Mouse (Mus musculus): ENCODE measurements at regions not wholly inside any gene's neighbourhood (a gene's known extent, or its start where the extent isn't known, plus 50 kb on each side); places are given as distances from the start of the nearest gene placed in this dataset.

- no peak for DNase-seq (ENCODE audit: low spot score in 2 of 2)
Measured at GRCm38 (mm10) chr5:69877100-69877499, 285.0 kb upstream of the Gnpda2 start.

GRCm38 (mm10) chr5:69863027-69863426, 270.9 kb upstream of the Gnpda2 start:
- DNase-seq (ENCODE audit: low spot score in 2 of 2): no peak

GRCm38 (mm10) chr5:69844809-69845208, 252.7 kb upstream of the Gnpda2 start:
- no peak for DNase-seq (ENCODE audit: low spot score in 2 of 2)

- DNase-seq (ENCODE audit: low spot score in 2 of 2): no peak
Measured at GRCm38 (mm10) chr5:69837947-69838710, 246.0 kb upstream of the Gnpda2 start.

GRCm38 (mm10) chr5:69836356-69836755, 244.2 kb upstream of the Gnpda2 start:
- DNase-seq (ENCODE audit: low spot score in 2 of 2): no peak

- no peak for DNase-seq (ENCODE audit: low spot score in 2 of 2)
Measured at GRCm38 (mm10) chr5:69835162-69835561, 243.0 kb upstream of the Gnpda2 start.

- no peak for DNase-seq (ENCODE audit: low spot score in 2 of 2)
Measured at GRCm38 (mm10) chr5:69817778-69818177, 225.6 kb upstream of the Gnpda2 start.

- DNase-seq (ENCODE audit: low spot score in 2 of 2): no peak
Measured at GRCm38 (mm10) chr5:69817035-69817434, 224.9 kb upstream of the Gnpda2 start.

- no peak for DNase-seq (ENCODE audit: low spot score in 2 of 2)
Measured at GRCm38 (mm10) chr5:69815356-69815755, 223.2 kb upstream of the Gnpda2 start.

GRCm38 (mm10) chr5:69802612-69803011, 210.5 kb upstream of the Gnpda2 start:
- DNase-seq (ENCODE audit: low spot score in 2 of 2): peak in 1 of 2 experiments; percentile 3

GRCm38 (mm10) chr5:69802101-69802500, 210.0 kb upstream of the Gnpda2 start:
- no peak for DNase-seq (ENCODE audit: low spot score in 2 of 2)

- no peak for DNase-seq (ENCODE audit: low spot score in 2 of 2)
Measured at GRCm38 (mm10) chr5:69795316-69795715, 203.2 kb upstream of the Gnpda2 start.

GRCm38 (mm10) chr5:69794641-69795040, 202.5 kb upstream of the Gnpda2 start:
- no peak for DNase-seq (ENCODE audit: low spot score in 2 of 2)

- DNase-seq (ENCODE audit: low spot score in 2 of 2): no peak
Measured at GRCm38 (mm10) chr5:69756769-69757485, 164.8 kb upstream of the Gnpda2 start.

- no peak for DNase-seq (ENCODE audit: low spot score in 2 of 2)
Measured at GRCm38 (mm10) chr5:69756360-69756759, 164.2 kb upstream of the Gnpda2 start.

- DNase-seq (ENCODE audit: low spot score in 2 of 2): no peak
Measured at GRCm38 (mm10) chr5:69740511-69740910, 148.4 kb upstream of the Gnpda2 start.

- DNase-seq (ENCODE audit: low spot score in 2 of 2): no peak
Measured at GRCm38 (mm10) chr5:69721351-69722006, 129.3 kb upstream of the Gnpda2 start.

- no peak for DNase-seq (ENCODE audit: low spot score in 2 of 2)
Measured at GRCm38 (mm10) chr5:69716087-69716486, 123.9 kb upstream of the Gnpda2 start.

- no peak for DNase-seq (ENCODE audit: low spot score in 2 of 2)
Measured at GRCm38 (mm10) chr5:69707099-69707498, 115.0 kb upstream of the Gnpda2 start.

GRCm38 (mm10) chr5:69705168-69705532, 113.0 kb upstream of the Gnpda2 start:
- no peak for DNase-seq (ENCODE audit: low spot score in 2 of 2)

GRCm38 (mm10) chr5:69704261-69705167, 112.4 kb upstream of the Gnpda2 start:
- no peak for DNase-seq (ENCODE audit: low spot score in 2 of 2)

GRCm38 (mm10) chr5:69678770-69679169, 86.6 kb upstream of the Gnpda2 start:
- DNase-seq (ENCODE audit: low spot score in 2 of 2): no peak
